Comparison of ENCODE assay signal across 13 mouse cellular contexts in genomic region chr5:113199126-113199771, GRCm38 (mm10). TPM values are rescaled to one million over a fixed set of nuclear protein-coding genes. Genes with fewer than 3 reads are reported as not detected.
DNase-seq lines count a peak whose midpoint lies in the region; ATAC-seq and TF ChIP-seq lines count a peak whose summit lies in the region.
"Had no signal": no experiment of that assay in that cellular context is flagged by ENCODE, and none has a peak within 500 bp of the region (broad histone marks: within the 10 kb centered on the region; RNA-seq: fewer than 3 reads in every experiment).

No protein-coding gene starts in this region.

- H3K27ac ChIP-seq in liver, postnatal 0 days (ENCODE audit: low read depth): peak overlapping the region; percentile 16; the same call in 1 of the 2 replicates
- H3K27ac ChIP-seq in liver, embryonic 11.5 days (ENCODE audit: low read depth, low read length): no peak overlapping the region; the same call in 1 of the 2 replicates
- H3K27ac ChIP-seq in neural tube, embryonic 15.5 days (replicated peaks): 0 out of 2 replicates have a peak overlapping the region, but pooled peaks have one; percentile 23
- H3K27ac ChIP-seq in forebrain, embryonic 13.5 days: no peak overlapping the region

- WGBS in liver, postnatal 0 days (ENCODE audit: insufficient replicate concordance): 54% methylated on average over 8 of the region's 8 CpGs
- WGBS in liver, embryonic 11.5 days: 56% methylated on average over 8 of the region's 8 CpGs
- 43% methylated on average over 8 of the region's 8 CpGs for WGBS in neural tube, embryonic 15.5 days
- WGBS in forebrain, embryonic 13.5 days: 57% methylated on average over 8 of the region's 8 CpGs

- peaks cover 3% of the 10 kb centered on the region for H3K4me1 ChIP-seq in liver, postnatal 0 days (ENCODE audit: insufficient read depth)
- H3K4me1 ChIP-seq in liver, embryonic 11.5 days (replicated peaks; ENCODE audit: control insufficient read depth, insufficient read depth, low read length): peaks cover 11% of the 10 kb centered on the region
- H3K4me1 ChIP-seq in neural tube, embryonic 15.5 days: peaks cover 23% of the 10 kb centered on the region
- no peaks in the 10 kb centered on the region for H3K4me1 ChIP-seq in forebrain, embryonic 13.5 days

- H3K4me3 ChIP-seq in liver, postnatal 0 days (ENCODE audit: low read depth, low read length): no peak overlapping the region
- H3K4me3 ChIP-seq in liver, embryonic 11.5 days (ENCODE audit: low read depth, low read length): no peak overlapping the region
- no peak overlapping the region for H3K4me3 ChIP-seq in neural tube, embryonic 15.5 days (replicated peaks)
- no peak overlapping the region for H3K4me3 ChIP-seq in forebrain, embryonic 13.5 days

- no peak overlapping the region for H3K9ac ChIP-seq in liver, postnatal 0 days (replicated peaks)
- no peak overlapping the region for H3K9ac ChIP-seq in liver, embryonic 11.5 days (ENCODE audit: low read depth, low read length)
- H3K9ac ChIP-seq in neural tube, embryonic 15.5 days (replicated peaks): no peak overlapping the region
- no peak overlapping the region for H3K9ac ChIP-seq in forebrain, embryonic 13.5 days

- ATAC-seq in liver, postnatal 0 days: no peak
- no peak for ATAC-seq in liver, embryonic 11.5 days (replicated peaks; ENCODE audit: low FRiP score)
- no peak for ATAC-seq in neural tube, embryonic 15.5 days (ENCODE audit: low FRiP score)
- ATAC-seq in forebrain, embryonic 13.5 days: no peak

- no peak for TF ChIP-seq CTCF in liver, postnatal 0 days (IDR thresholded peaks at IDR 0.05; ENCODE audit: low read depth)

- no peaks in the 10 kb centered on the region for H3K9me3 ChIP-seq in liver, postnatal 0 days (ENCODE audit: low read length)
- H3K9me3 ChIP-seq in liver, embryonic 11.5 days (ENCODE audit: control insufficient read depth, low read length): no peaks in the 10 kb centered on the region
- H3K9me3 ChIP-seq in neural tube, embryonic 15.5 days (replicated peaks): no peaks in the 10 kb centered on the region
- no peaks in the 10 kb centered on the region for H3K9me3 ChIP-seq in forebrain, embryonic 13.5 days (replicated peaks)

- intact Hi-C loops in gastrocnemius, postnatal 14 days (cut with DNase I; ENCODE audit: low total_unique reads): no loop called here

- no peaks in the 10 kb centered on the region for H3K27me3 ChIP-seq in liver, postnatal 0 days (ENCODE audit: insufficient read depth, low read length)
- H3K27me3 ChIP-seq in liver, embryonic 11.5 days (replicated peaks; ENCODE audit: control insufficient read depth, insufficient read depth, low read length): no peaks in the 10 kb centered on the region
- H3K27me3 ChIP-seq in neural tube, embryonic 15.5 days (replicated peaks): no peaks in the 10 kb centered on the region
- no peaks in the 10 kb centered on the region for H3K27me3 ChIP-seq in forebrain, embryonic 13.5 days

- no peaks in the 10 kb centered on the region for H3K36me3 ChIP-seq in liver, postnatal 0 days (replicated peaks; ENCODE audit: insufficient read depth, low read length)
- H3K36me3 ChIP-seq in liver, embryonic 11.5 days (ENCODE audit: control insufficient read depth, insufficient read depth, low read length): no peaks in the 10 kb centered on the region
- H3K36me3 ChIP-seq in neural tube, embryonic 15.5 days: no peaks in the 10 kb centered on the region
- H3K36me3 ChIP-seq in forebrain, embryonic 13.5 days (ENCODE audit: poor library complexity, severe bottlenecking): no peaks in the 10 kb centered on the region

- no peak overlapping the region for H3K4me2 ChIP-seq in liver, postnatal 0 days (ENCODE audit: low read depth, low read length)
- no peak overlapping the region for H3K4me2 ChIP-seq in liver, embryonic 11.5 days
- H3K4me2 ChIP-seq in neural tube, embryonic 15.5 days: no peak overlapping the region
- no peak overlapping the region for H3K4me2 ChIP-seq in forebrain, embryonic 13.5 days

- TF ChIP-seq EP300 in liver, postnatal 0 days (IDR thresholded peaks at IDR 0.05; ENCODE audit: low read depth): no peak

- DNase-seq in gastrocnemius, postnatal 25 days: peak; percentile 52
- no peak for DNase-seq in gastrocnemius, postnatal 14 days
- DNase-seq in liver, postnatal 0 days: no peak
- no peak for DNase-seq in liver, embryonic 11.5 days (ENCODE audit: low spot score)
- peak; percentile 74 for DNase-seq in heart, adult 8-10 months (ENCODE audit: low spot score)
- no peak for DNase-seq in cerebellum, adult 18-20 months
- DNase-seq: cerebellum, adult 8-10 months had no signal

RNA-seq across cellular contexts. Expression of gene 2900026A02Rik, which starts 21.8 kb away (rescaled TPM):
- 10 to 100 TPM; 25.7 to 28.0 TPM for total RNA-seq in gastrocnemius, postnatal 25 days (2021)
- total RNA-seq in gastrocnemius, postnatal 14 days (2021): 10 to 100 TPM; 29.2 to 35.1 TPM
- 2.7 and 3.1 TPM in 2 replicates for polyA plus RNA-seq in liver, postnatal 0 days (2015; fragmentation: Nextera tagmentation; extraction: Ambion mirVana)
- 1.8 and 2.2 TPM in 2 replicates for polyA plus RNA-seq in liver, embryonic 11.5 days (2014; fragmentation: Nextera tagmentation; extraction: Ambion mirVana)
- 10 to 100 TPM; 15.4 to 21.6 (median 20.3) TPM for total RNA-seq in heart, adult 8-10 months (2022)
- 3.0 and 5.5 TPM in 2 replicates for polyA plus RNA-seq in neural tube, embryonic 15.5 days (2015; fragmentation: Nextera tagmentation; extraction: Ambion mirVana)
- 4.3 and 5.1 TPM in 2 replicates for polyA plus RNA-seq in forebrain, embryonic 13.5 days (2015; fragmentation: Nextera tagmentation; extraction: Ambion mirVana)

RNA-seq across cellular contexts. Expression of gene Tmem211, which starts 27.5 kb away (rescaled TPM):
- total RNA-seq in gastrocnemius, postnatal 25 days (2021): not detected
- total RNA-seq in gastrocnemius, postnatal 14 days (2021): not detected
- polyA plus RNA-seq in liver, postnatal 0 days (2015; fragmentation: Nextera tagmentation; extraction: Ambion mirVana): not detected in 2 replicates
- 0.09 TPM in 1 of 2 replicates, not detected in the other for polyA plus RNA-seq in liver, embryonic 11.5 days (2014; fragmentation: Nextera tagmentation; extraction: Ambion mirVana)
- total RNA-seq in heart, adult 8-10 months (2022): not detected
- not detected in 2 replicates for polyA plus RNA-seq in neural tube, embryonic 15.5 days (2015; fragmentation: Nextera tagmentation; extraction: Ambion mirVana)
- not detected in 2 replicates for polyA plus RNA-seq in forebrain, embryonic 13.5 days (2015; fragmentation: Nextera tagmentation; extraction: Ambion mirVana)
- total RNA-seq: left cerebral cortex, adult 18-20 months; neutrophil, adult 5-6 weeks had no signal
- polyA plus RNA-seq: C2C12; gonadal fat pad, adult 2 months had no signal

Comparison
In these comparisons a context has a peak if more than half of its experiments do, and no peak if none do; other contexts are left out.
1. DNase-seq: peak in gastrocnemius, postnatal 25 days (single experiment) and heart, adult 8-10 months (single experiment); none in gastrocnemius, postnatal 14 days (single experiment), liver, postnatal 0 days (single experiment), liver, embryonic 11.5 days (single experiment) and cerebellum, adult 18-20 months (0 of 2).
2. H3K27ac ChIP-seq: peak in liver, postnatal 0 days (single experiment) and neural tube, embryonic 15.5 days (single experiment); none in liver, embryonic 11.5 days (single experiment) and forebrain, embryonic 13.5 days (single experiment).